Mouse (Mus musculus): ENCODE measurements around the gene Tnpo2.

DNA sequence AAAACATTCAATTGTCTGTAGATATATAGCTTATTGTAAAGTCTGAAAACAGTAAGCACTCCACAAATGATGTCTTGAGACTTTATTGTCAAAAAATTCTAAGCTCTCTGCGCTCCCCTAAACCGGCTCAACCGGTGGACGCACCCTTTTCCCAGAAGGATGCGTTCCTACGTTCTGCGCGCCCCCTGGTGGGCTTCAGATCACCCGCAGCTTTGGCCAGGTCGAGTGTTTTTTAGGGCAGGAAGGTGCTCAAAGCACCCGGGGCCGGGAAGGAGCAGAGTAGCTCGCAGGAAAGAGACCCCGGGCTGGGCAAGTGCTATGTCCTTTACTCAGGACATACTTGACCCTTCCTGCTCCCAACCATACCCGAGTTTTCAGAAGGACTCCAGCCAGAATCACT is 46.9 kb upstream of the Tnpo2 start:
- TF ChIP-seq CTCF (IDR thresholded peaks at IDR 0.05; ENCODE audit: low read depth): peak; percentile 88
- peak; percentile 37 for TF ChIP-seq EP300 (optimal IDR thresholded peaks at IDR 0.05)

Measured in stomach, postnatal 0 days (tissue).